Mouse (Mus musculus) right cerebral cortex, postnatal 14 days (tissue): Measurements from ENCODE around the gene Ccno.

Experiments used
- DNase-seq: peaks from one replicate; pipeline ENCODE4 v3.0.0; 2022

Gene Ccno

GRCm38 (mm10) chr13:112987532-112987943, at the start of gene Ccno:
TSS of gene Ccno (plus strand) at chr13:112987802.
- DNase-seq, result peak; percentile 93

GRCm38 (mm10) chr13:112938130-112938529, 49.5 kb upstream of the Ccno start:
- DNase-seq, result no peak

GRCm38 (mm10) chr13:112941879-112942330, 45.7 kb upstream of the Ccno start:
- peak; percentile 23 for DNase-seq

DNA sequence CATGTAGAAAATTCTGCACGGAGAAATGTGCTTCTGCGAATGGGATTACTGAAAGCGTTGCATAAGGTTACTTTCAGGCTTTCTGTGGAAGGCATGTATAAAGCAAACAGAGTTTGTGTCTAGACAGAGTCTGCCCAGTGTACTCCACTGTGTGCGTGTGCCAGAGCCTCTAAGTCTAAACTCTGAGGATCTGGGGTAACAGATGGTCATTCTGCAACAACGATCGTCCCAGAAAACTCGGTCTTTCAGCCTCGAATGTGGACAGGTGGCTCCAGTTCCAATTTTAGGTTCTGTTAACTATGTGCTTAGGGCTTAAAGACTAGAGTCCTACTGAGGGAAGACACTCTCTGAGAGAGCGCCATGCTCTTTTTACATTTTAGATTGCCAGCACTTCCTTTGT, 42.3 kb upstream of the Ccno start:
- no peak for DNase-seq

- no peak for DNase-seq
Measured at GRCm38 (mm10) chr13:112945900-112946299, 41.7 kb upstream of the Ccno start.

DNA sequence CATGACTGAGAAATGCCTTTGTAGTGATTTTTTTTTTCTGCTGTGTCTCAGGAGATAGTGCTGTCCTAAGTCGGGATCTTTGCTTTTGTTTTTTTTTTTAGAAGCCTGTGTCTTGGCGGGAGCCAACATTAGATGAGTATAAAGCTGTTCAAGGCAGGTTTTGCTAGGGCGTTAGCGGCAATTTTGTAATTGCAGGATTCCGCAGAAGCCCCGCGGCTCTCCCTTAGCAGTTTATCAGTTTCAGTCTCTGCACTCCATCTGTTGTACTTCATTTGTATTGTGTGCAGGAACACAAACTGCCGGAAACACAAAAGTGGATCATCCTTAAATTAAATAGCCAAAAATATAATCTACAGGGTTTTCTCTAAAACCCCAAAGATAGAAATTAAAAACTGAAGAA, 33.5 kb upstream of the Ccno start:
- DNase-seq, result no peak

DNA sequence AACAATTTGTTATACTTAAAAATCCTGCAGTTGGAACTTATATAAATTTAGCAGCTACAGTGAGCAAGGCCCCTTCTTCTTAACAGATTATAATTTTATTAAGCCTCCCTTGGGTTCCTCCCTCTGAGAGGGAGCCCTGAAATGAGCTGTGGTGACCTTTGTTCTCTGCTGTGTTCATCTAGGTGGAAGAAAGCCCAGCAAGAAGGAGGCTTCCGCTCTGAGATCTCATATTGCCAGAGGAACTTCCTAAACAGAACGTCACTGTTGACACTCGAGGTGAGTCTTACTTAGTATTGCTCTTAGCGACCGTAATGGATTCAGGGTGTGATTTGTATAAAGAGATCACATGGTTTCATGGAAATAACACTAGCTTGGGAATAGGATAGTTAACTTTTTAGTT, 24.5 kb upstream of the Ccno start:
- no peak for DNase-seq

- no peak for DNase-seq
Measured at GRCm38 (mm10) chr13:112964421-112964820, 23.2 kb upstream of the Ccno start.

DNA sequence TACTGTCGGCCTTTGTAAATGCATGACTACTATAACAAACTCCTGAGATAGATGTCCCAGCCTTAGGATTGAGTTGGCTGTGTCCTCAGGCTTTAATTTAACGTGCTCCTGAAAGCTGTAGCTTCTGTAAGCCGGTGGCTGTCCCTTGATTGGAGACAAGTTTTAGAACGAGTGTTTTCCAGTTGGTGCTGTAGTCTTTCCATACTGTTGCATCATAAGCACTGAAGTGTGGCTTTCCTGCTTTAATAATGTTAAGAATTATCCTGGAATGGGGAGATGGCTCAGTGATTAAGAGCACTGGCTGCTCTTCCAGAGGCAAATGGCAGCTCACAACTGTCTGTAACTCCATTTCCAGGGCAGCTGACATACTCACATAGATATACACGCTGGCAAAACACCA, 20.3 kb upstream of the Ccno start:
- no peak for DNase-seq

- DNase-seq, result no peak
Measured at GRCm38 (mm10) chr13:112976720-112977119, 10.9 kb upstream of the Ccno start.

- DNase-seq, result no peak
Measured at GRCm38 (mm10) chr13:112985605-112986450, 1.8 kb upstream of the Ccno start.

DNA sequence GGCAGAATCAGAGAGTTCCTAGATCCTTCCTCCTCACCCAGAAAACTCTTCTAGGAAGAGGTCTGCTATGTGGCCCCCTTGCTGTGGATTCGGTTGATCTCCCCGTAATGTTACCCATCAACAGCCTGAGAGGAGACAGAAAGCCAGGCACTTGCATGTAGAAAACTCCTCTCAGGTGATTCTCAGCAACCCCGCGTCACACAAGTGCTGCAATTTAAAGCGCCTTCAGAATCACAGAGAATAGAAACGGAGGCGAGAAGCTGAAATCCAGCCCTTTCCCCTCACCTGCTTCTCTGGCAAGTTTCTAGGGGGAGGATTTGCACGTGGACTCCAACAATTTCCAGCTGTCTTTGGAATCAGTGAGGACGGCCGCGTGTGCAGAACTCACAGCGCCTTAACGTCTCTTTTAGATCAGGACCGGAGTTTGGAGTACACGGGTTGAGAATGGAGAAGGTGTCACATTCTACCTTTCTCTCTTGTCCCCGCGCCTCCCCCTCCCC, 1.1 kb upstream of the Ccno start:
- no peak for DNase-seq

DNA sequence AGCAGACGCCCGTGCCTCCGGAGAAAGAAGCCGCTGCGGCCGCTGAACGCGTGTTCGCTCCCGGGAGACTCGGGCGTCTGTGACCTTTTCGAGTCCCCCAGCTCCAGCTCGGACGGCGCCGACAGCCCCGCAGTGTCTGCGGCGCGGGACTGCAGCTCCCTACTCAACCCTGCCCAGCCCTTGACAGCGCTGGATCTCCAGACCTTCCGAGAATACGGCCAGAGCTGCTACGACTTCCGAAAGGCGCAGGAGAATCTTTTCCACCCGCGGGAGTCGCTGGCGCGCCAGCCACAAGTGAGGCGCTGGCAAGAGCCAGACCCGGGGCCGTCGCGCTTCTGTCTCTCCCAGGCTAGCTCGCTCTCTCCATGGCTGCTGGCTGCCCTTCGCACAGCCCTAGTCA, 389 bp downstream of the Ccno start:
- DNase-seq, result no peak

DNA sequence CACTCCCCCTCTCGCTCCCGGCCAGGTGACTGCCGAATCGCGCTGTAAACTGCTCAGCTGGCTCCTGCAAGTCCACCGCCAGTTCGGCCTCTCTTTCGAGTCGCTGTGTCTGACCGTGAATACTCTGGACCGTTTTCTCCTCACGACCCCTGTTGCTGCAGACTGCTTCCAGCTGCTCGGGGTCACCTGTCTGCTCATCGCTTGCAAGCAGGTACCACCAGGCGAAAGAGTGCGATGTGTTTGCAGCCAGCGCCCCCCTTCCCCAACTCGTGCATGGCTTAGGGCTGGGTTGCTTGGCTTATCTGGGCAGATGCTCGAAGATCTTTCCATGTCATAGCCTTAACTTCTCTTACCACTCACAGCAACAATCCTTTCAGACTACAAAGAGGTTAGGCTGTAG, 1.3 kb downstream of the Ccno start:
- DNase-seq, result no peak

GRCm38 (mm10) chr13:112989541-112989940, 1.9 kb downstream of the Ccno start:
- no peak for DNase-seq

DNA sequence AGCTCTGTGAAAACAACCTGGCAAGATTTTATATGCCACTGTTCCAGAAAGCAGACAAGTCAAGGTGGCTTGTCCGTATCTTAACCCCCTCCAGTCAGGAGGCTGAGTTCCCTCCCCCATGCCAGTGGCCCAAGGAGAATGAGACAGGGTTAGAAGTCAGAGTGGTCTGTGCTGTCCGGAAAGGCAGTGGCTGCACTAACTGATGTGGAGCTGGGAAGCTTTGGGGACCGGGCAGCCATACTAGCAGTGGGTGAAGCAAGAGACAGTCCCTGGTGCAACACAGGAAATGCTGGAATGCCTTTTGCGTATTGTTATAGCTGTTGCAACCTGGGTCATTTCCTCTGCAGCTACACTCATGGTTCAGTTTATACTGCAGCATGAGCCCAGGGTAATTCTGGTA, 2.7 kb downstream of the Ccno start:
- DNase-seq, result no peak

DNA sequence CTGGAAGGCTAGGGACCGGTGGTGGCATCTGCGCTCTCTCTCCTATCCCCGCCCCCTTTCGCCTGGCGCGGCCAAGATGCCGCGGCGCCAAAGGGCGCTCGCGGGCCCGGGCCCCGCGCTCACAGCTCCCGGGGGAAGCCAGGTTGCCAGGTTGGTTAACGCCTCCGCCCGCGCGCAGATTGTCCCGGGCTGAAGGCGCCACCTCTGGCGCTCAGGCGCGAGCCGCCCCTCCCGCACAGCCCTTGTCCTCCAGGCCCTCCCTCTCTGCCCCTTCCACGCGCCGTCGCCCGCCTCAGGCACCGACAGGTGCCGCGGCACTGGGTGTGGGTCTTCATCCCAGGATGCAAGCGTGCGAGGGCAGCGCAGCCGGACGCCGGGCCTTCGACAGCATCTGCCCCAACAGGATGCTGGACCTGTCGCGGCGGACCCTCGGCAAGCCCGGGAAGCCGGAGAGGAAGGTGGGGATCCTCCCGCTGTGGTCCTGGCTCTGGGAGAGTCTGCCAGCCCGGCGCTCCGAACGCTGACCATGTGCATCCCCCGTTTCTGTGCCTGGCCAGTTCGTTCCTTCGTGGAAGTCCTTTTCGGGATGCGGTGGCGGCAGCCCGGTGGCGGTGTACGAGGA, 6.0 kb downstream of the Ccno start, which contains the start of gene Mcidas:
TSS of gene Mcidas (plus strand) at position 315 of the 622 bp plus-strand sequence.
- no peak for DNase-seq

DNA sequence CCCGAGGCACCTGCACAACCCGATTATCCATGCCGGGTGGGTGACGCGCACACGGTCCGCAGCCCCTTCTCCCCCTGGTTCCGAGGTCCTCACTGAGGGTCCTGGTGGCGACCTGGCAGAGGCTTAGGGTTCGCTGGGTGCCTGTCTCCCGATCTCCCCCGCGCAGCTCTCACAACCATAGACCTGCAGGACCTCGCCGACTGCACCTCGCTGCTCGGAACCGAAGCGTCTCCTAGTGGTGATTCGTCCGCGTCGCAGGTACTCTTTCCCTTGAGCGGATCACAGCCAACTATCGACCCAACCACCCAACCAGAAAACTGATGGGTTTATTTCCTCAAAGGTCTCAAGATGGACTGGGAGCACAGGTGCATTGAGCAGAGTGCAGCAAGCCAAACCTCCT, 6.6 kb downstream of the Ccno start:
- DNase-seq, result peak; percentile 60

DNA sequence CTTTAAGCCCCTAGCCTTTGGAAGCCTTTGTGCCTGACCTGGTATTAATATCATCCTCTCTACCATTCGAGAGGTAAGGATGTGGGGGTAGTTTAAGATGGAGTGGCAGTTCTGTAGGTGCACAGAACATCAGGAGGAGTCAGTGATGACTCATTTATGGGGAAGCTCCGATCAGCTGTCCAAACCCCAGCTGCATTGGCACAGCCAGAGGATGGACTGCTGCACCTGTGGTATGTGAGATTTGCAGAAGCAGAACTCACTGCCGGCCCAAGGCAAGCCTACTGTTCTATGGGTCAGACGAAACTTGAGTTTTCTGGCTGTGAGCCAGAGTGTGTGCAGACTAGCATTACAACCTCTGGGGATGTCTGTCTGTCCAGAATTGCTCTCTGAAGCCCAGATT, 8.8 kb downstream of the Ccno start:
- DNase-seq, result no peak

GRCm38 (mm10) chr13:112997369-112997768, 9.8 kb downstream of the Ccno start:
- DNase-seq, result no peak

- peak; percentile 56 for DNase-seq
Measured at GRCm38 (mm10) chr13:112998427-112999201, 11.0 kb downstream of the Ccno start.

DNA sequence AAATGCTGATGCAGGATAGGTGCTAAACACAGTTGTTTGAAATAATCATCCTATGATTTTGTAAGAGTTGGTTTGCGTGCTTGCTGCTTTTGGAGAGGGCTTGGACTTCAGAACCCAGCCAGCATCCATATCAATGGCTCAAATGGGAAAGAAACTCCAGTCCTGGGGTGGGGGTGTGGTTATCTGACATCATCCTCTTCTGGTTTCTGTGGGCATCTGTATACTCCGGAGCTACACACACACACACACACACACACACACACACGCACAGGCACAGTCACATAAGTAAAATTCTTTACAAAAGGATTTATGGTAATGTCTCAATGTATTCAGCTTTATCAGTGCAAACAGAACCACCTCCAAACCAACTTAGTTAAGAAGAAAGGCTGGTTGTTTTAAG, 12.5 kb downstream of the Ccno start:
- DNase-seq, result no peak

DNA sequence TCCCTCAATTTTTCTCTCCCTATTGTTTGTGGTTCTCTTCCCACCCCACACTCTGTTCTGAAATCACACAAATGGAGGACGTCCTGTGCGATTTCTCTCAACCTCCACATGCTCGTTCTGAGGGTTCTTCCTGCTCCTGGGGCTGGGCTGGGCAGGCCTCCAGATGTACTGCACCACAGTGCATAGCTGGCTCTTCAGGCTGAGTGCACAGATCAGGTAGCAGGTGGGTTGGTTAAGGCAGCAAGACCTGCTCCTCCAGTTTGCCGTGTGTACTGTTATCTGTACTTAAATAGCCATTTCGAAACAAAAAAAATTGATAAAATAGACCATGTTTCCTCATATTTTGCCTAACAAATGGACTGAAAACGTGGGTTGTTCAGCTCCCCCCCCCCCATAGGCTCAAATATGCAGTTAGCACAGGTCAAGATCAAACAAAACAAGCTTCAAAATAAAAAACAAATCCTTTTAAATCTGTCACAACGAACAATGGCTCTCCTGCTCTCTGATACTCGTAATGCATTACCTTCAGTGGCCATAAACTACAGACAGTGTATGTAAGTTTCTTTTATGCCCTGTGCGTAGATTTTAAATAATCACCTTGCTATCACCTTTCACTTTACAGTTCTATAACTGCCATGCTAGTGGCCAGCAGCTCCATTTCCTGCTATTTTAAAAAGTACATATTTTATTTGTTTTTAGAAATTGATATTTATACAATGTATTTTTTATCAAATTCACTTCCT, 13.1 kb downstream of the Ccno start:
- DNase-seq, result no peak
